Mouse (Mus musculus): ENCODE data around the gene Rad9a. TPM values are rescaled to one million over a fixed set of nuclear protein-coding genes. Genes with fewer than 3 reads are reported as not detected.

The Rad9a gene
- polyA plus RNA-seq, 1 experiment from 2014 or later, result 25.0 TPM

GRCm38 (mm10) chr19:4148819-4149218 is 52.6 kb downstream of the Rad9a start:
- WGBS, result 3% methylated on average over 7 of the region's 8 CpGs
- H3K27ac ChIP-seq (ENCODE audit: low read depth, low read length), result peak overlapping the region; percentile 79
- no peaks in the 10 kb centered on the region for H3K9me3 ChIP-seq (ENCODE audit: control insufficient read depth, low read length)
- peaks cover 9% of the 10 kb centered on the region for H3K36me3 ChIP-seq (ENCODE audit: control insufficient read depth, insufficient read depth, low read length)
- H3K9ac ChIP-seq (ENCODE audit: low read depth, low read length), result peak overlapping the region; percentile 94
- no peaks in the 10 kb centered on the region for H3K27me3 ChIP-seq (replicated peaks; ENCODE audit: control insufficient read depth, insufficient read depth, low read length)
- peak; percentile 14; the same call in 1 of the 2 replicates for ATAC-seq
- peaks cover 20% of the 10 kb centered on the region for H3K4me1 ChIP-seq (ENCODE audit: control insufficient read depth, insufficient read depth, low read depth, low read length)
- H3K4me3 ChIP-seq (ENCODE audit: low read length), result peak overlapping the region; percentile 90
- peak overlapping the region; percentile 76 for H3K4me2 ChIP-seq (ENCODE audit: low read length)

- ATAC-seq, result peak; percentile 93
- Histone ChIP-seq H3K27me3 (replicated peaks; ENCODE audit: control insufficient read depth, insufficient read depth, low read length) (no peaks in the 10 kb centered on the region), H3K27ac (ENCODE audit: low read depth, low read length) (peak within 1 kb of the TSS; percentile 79), H3K36me3 (ENCODE audit: control insufficient read depth, insufficient read depth, low read length) (peaks cover 9% of the 10 kb centered on the region), H3K4me2 (ENCODE audit: low read length) (peak within 1 kb of the TSS; percentile 76), H3K4me1 (ENCODE audit: control insufficient read depth, insufficient read depth, low read depth, low read length) (peaks cover 20% of the 10 kb centered on the region), H3K9ac (ENCODE audit: low read depth, low read length) (peak within 1 kb of the TSS; percentile 94), H3K4me3 (ENCODE audit: low read length) (peak within 1 kb of the TSS; percentile 90), H3K9me3 (ENCODE audit: control insufficient read depth, low read length) (no peaks in the 10 kb centered on the region)
- 0% methylated on average over 28 of the region's 33 CpGs for WGBS
Measured at GRCm38 (mm10) chr19:4148491-4148806, 53.0 kb downstream of the Rad9a start, which contains the start of gene Coro1b. Coro1b (plus strand) TSS chr19:4148619.

GRCm38 (mm10) chr19:4147782-4148490 is 53.5 kb downstream of the Rad9a start:
- Histone ChIP-seq H3K9me3 (ENCODE audit: control insufficient read depth, low read length) (no peaks in the 10 kb centered on the region), H3K4me2 (ENCODE audit: low read length) (peak overlapping the region; percentile 76), H3K4me1 (ENCODE audit: control insufficient read depth, insufficient read depth, low read depth, low read length) (peaks cover 20% of the 10 kb centered on the region), H3K27me3 (replicated peaks; ENCODE audit: control insufficient read depth, insufficient read depth, low read length) (no peaks in the 10 kb centered on the region), H3K36me3 (ENCODE audit: control insufficient read depth, insufficient read depth, low read length) (peaks cover 9% of the 10 kb centered on the region), H3K4me3 (ENCODE audit: low read length) (peak overlapping the region; percentile 90), H3K27ac (ENCODE audit: low read depth, low read length) (peak overlapping the region; percentile 79; the same call in 1 of the 2 replicates), H3K9ac (ENCODE audit: low read depth, low read length) (peak overlapping the region; percentile 94)
- ATAC-seq, result peak; percentile 18
- 37% methylated on average over 9 of the region's 9 CpGs for WGBS

GRCm38 (mm10) chr19:4147022-4147405 is 54.4 kb downstream of the Rad9a start:
- Histone ChIP-seq H3K4me3 (ENCODE audit: low read length) (no peak overlapping the region), H3K27ac (ENCODE audit: low read depth, low read length) (no peak overlapping the region), H3K9me3 (ENCODE audit: control insufficient read depth, low read length) (no peaks in the 10 kb centered on the region), H3K4me2 (ENCODE audit: low read length) (no peak overlapping the region), H3K4me1 (ENCODE audit: control insufficient read depth, insufficient read depth, low read depth, low read length) (peaks cover 20% of the 10 kb centered on the region), H3K36me3 (ENCODE audit: control insufficient read depth, insufficient read depth, low read length) (peaks cover 5% of the 10 kb centered on the region), H3K27me3 (replicated peaks; ENCODE audit: control insufficient read depth, insufficient read depth, low read length) (no peaks in the 10 kb centered on the region), H3K9ac (ENCODE audit: low read depth, low read length) (no peak overlapping the region)
- WGBS, result 36% methylated on average over 3 of the region's 3 CpGs
- ATAC-seq, result no peak

- Histone ChIP-seq H3K4me2 (ENCODE audit: low read length) (no peak overlapping the region), H3K4me1 (ENCODE audit: control insufficient read depth, insufficient read depth, low read depth, low read length) (peaks cover 20% of the 10 kb centered on the region), H3K27ac (ENCODE audit: low read depth, low read length) (no peak overlapping the region), H3K4me3 (ENCODE audit: low read length) (no peak overlapping the region), H3K9me3 (ENCODE audit: control insufficient read depth, low read length) (no peaks in the 10 kb centered on the region), H3K9ac (ENCODE audit: low read depth, low read length) (no peak overlapping the region), H3K36me3 (ENCODE audit: control insufficient read depth, insufficient read depth, low read length) (peaks cover 5% of the 10 kb centered on the region), H3K27me3 (replicated peaks; ENCODE audit: control insufficient read depth, insufficient read depth, low read length) (no peaks in the 10 kb centered on the region)
- no peak for ATAC-seq
- 62% methylated on average over 12 of the region's 12 CpGs for WGBS
Measured at GRCm38 (mm10) chr19:4146366-4147021, 55.0 kb downstream of the Rad9a start.

GRCm38 (mm10) chr19:4145936-4146335 is 55.5 kb downstream of the Rad9a start:
- H3K4me2 ChIP-seq (ENCODE audit: low read length), result no peak overlapping the region
- H3K4me1 ChIP-seq (ENCODE audit: control insufficient read depth, insufficient read depth, low read depth, low read length), result peaks cover 20% of the 10 kb centered on the region
- H3K36me3 ChIP-seq (ENCODE audit: control insufficient read depth, insufficient read depth, low read length), result peaks cover 5% of the 10 kb centered on the region
- H3K4me3 ChIP-seq (ENCODE audit: low read length), result no peak overlapping the region
- WGBS, result 87% methylated on average over 5 of the region's 5 CpGs
- no peak overlapping the region for H3K27ac ChIP-seq (ENCODE audit: low read depth, low read length)
- H3K9me3 ChIP-seq (ENCODE audit: control insufficient read depth, low read length), result no peaks in the 10 kb centered on the region
- no peaks in the 10 kb centered on the region for H3K27me3 ChIP-seq (replicated peaks; ENCODE audit: control insufficient read depth, insufficient read depth, low read length)
- no peak overlapping the region for H3K9ac ChIP-seq (ENCODE audit: low read depth, low read length)
- no peak for ATAC-seq

Small RNAs within 50 kb of the gene (microRNA-seq; reads per million reads assigned to microRNA genes)
- not detected for gene Gm26115

Other genes starting within 250 kb of the Rad9a start
- gene Aldh3b3, start 243.0 kb downstream of the Rad9a start, polyA plus RNA-seq (2015; fragmentation: Nextera tagmentation; extraction: Ambion mirVana), result not detected in 2 replicates
- 0.44 and 0.66 TPM in 2 replicates for gene Aldh3b2, start 229.3 kb downstream of the Rad9a start, polyA plus RNA-seq (2015; fragmentation: Nextera tagmentation; extraction: Ambion mirVana)
- gene Acy3, start 215.1 kb downstream of the Rad9a start, polyA plus RNA-seq (2015; fragmentation: Nextera tagmentation; extraction: Ambion mirVana), result 2.9 and 3.1 TPM in 2 replicates
- gene Tbx10, start 208.9 kb downstream of the Rad9a start, polyA plus RNA-seq (2015; fragmentation: Nextera tagmentation; extraction: Ambion mirVana), result 0.67 and 0.89 TPM in 2 replicates
- 22.6 and 25.5 TPM in 2 replicates for gene Nudt8, start 201.1 kb downstream of the Rad9a start, polyA plus RNA-seq (2015; fragmentation: Nextera tagmentation; extraction: Ambion mirVana)
- 3.5 and 4.3 TPM in 2 replicates for gene Gm49405, start 201.0 kb downstream of the Rad9a start, polyA plus RNA-seq (2015; fragmentation: Nextera tagmentation; extraction: Ambion mirVana)
- 4.9 and 6.6 TPM in 2 replicates for gene Doc2g, start 198.3 kb downstream of the Rad9a start, polyA plus RNA-seq (2015; fragmentation: Nextera tagmentation; extraction: Ambion mirVana)
- 265 and 277 TPM in 2 replicates for gene Ndufv1, start 188.9 kb downstream of the Rad9a start, polyA plus RNA-seq (2015; fragmentation: Nextera tagmentation; extraction: Ambion mirVana)
- gene Gstp1, start 163.7 kb downstream of the Rad9a start, polyA plus RNA-seq (2015; fragmentation: Nextera tagmentation; extraction: Ambion mirVana), result 569 and 604 TPM in 2 replicates
- gene Gstp2, start 155.6 kb downstream of the Rad9a start, polyA plus RNA-seq (2015; fragmentation: Nextera tagmentation; extraction: Ambion mirVana), result 2.5 and 2.6 TPM in 2 replicates
- gene Gstp3, start 142.1 kb downstream of the Rad9a start, polyA plus RNA-seq (2015; fragmentation: Nextera tagmentation; extraction: Ambion mirVana), result 0.26 TPM in 1 of 2 replicates, not detected in the other
- gene Cabp2, start 120.1 kb downstream of the Rad9a start, polyA plus RNA-seq (2015; fragmentation: Nextera tagmentation; extraction: Ambion mirVana), result not detected in 2 replicates
- gene Cdk2ap2, start 104.5 kb downstream of the Rad9a start, polyA plus RNA-seq (2015; fragmentation: Nextera tagmentation; extraction: Ambion mirVana), result 85.4 and 86.4 TPM in 2 replicates
- gene Pitpnm1, start 101.7 kb downstream of the Rad9a start, polyA plus RNA-seq (2015; fragmentation: Nextera tagmentation; extraction: Ambion mirVana), result 87.3 and 91.9 TPM in 2 replicates
- 109 and 113 TPM in 2 replicates for gene Aip, start 75.8 kb downstream of the Rad9a start, polyA plus RNA-seq (2015; fragmentation: Nextera tagmentation; extraction: Ambion mirVana)
- not detected in 2 replicates for gene Gpr152, start 61.9 kb downstream of the Rad9a start, polyA plus RNA-seq (2015; fragmentation: Nextera tagmentation; extraction: Ambion mirVana)
- gene Cabp4, start 57.6 kb downstream of the Rad9a start, polyA plus RNA-seq (2015; fragmentation: Nextera tagmentation; extraction: Ambion mirVana), result 0.24 and 0.29 TPM in 2 replicates
- gene Coro1b, start 53.0 kb downstream of the Rad9a start, polyA plus RNA-seq (2015; fragmentation: Nextera tagmentation; extraction: Ambion mirVana), result 116 and 122 TPM in 2 replicates
- 0.41 and 0.63 TPM in 2 replicates for gene Ptprcap, start 48.1 kb downstream of the Rad9a start, polyA plus RNA-seq (2015; fragmentation: Nextera tagmentation; extraction: Ambion mirVana)
- 54.1 and 57.0 TPM in 2 replicates for gene Rps6kb2, start 38.3 kb downstream of the Rad9a start, polyA plus RNA-seq (2015; fragmentation: Nextera tagmentation; extraction: Ambion mirVana)
- 6.5 and 7.9 TPM in 2 replicates for gene Carns1, start 26.2 kb downstream of the Rad9a start, polyA plus RNA-seq (2015; fragmentation: Nextera tagmentation; extraction: Ambion mirVana)
- gene Tbc1d10c, start 10.4 kb downstream of the Rad9a start, polyA plus RNA-seq (2015; fragmentation: Nextera tagmentation; extraction: Ambion mirVana), result 0.54 and 1.1 TPM in 2 replicates
- gene Ppp1ca, start 9.6 kb downstream of the Rad9a start, polyA plus RNA-seq (2015; fragmentation: Nextera tagmentation; extraction: Ambion mirVana), result 604 and 614 TPM in 2 replicates
- gene Clcf1, start 12.6 kb upstream of the Rad9a start, polyA plus RNA-seq (2015; fragmentation: Nextera tagmentation; extraction: Ambion mirVana), result 1.0 and 1.1 TPM in 2 replicates
- not detected in 2 replicates for gene AC109138.7, start 12.7 kb upstream of the Rad9a start, polyA plus RNA-seq (2015; fragmentation: Nextera tagmentation; extraction: Ambion mirVana)
- 21.3 and 24.0 TPM in 2 replicates for gene Pold4, start 30.2 kb upstream of the Rad9a start, polyA plus RNA-seq (2015; fragmentation: Nextera tagmentation; extraction: Ambion mirVana)
- gene Ssh3, start 67.5 kb upstream of the Rad9a start, polyA plus RNA-seq (2015; fragmentation: Nextera tagmentation; extraction: Ambion mirVana), result 19.9 and 21.2 TPM in 2 replicates
- 69.0 and 85.3 TPM in 2 replicates for gene Ankrd13d, start 81.5 kb upstream of the Rad9a start, polyA plus RNA-seq (2015; fragmentation: Nextera tagmentation; extraction: Ambion mirVana)
- 27.3 and 28.3 TPM in 2 replicates for gene Grk2, start 104.6 kb upstream of the Rad9a start, polyA plus RNA-seq (2015; fragmentation: Nextera tagmentation; extraction: Ambion mirVana)
- gene Kdm2a, start 196.6 kb upstream of the Rad9a start, polyA plus RNA-seq (2015; fragmentation: Nextera tagmentation; extraction: Ambion mirVana), result 29.8 and 34.8 TPM in 2 replicates
- 6.4 and 6.6 TPM in 2 replicates for gene Rhod, start 237.8 kb upstream of the Rad9a start, polyA plus RNA-seq (2015; fragmentation: Nextera tagmentation; extraction: Ambion mirVana)

All from hindbrain, embryonic 16.5 days (tissue).